Comparison of ENCODE assay signal across 8 mouse cellular contexts in the genomic region with DNA sequence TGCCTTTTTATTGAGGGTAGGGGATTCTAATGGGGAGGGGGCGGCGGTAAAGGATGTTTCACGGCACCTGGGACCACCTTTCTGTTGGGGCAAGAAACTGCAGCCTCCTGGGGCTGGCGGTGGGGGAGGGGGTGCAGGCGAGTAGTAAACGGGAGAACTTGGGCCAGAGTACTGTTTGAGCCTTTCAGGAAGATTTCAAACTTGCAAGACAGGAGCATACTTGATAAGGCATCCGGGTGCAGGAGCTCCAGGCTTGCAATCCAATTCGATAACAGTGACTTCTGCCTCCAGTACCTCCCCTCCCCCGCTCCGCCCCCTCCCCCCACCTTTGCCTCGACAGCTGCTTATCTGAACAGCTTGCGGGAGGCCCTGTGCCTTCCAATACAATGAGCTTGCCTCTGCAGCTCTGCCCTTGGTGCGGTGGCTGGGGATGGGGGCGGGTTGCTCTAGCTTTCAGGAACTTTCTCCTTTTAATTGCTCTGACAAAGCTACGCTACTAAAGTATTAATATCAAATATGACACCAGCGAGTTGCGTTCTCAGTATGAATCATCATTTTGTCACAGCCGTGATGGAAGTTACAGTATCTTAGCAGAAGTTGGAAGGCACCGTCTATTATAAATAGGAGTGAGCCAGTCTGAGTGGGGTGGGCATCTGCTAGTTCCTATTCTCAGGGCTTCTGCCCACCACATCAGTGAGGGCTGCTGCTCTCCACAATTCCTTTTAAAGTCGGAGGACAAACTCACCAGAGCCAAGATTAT. TPM values are rescaled to one million over a fixed set of nuclear protein-coding genes. Genes with fewer than 3 reads are reported as not detected.
DNase-seq lines count a peak whose midpoint lies in the region; ATAC-seq and TF ChIP-seq lines count a peak whose summit lies in the region.

No protein-coding gene starts in this region.

- peak; percentile 36; the same call in 1 of the 2 replicates for TF ChIP-seq EP300 in liver, embryonic 14.5 days (IDR thresholded peaks at IDR 0.05; ENCODE audit: low read depth)

- no peaks in the 10 kb centered on the region for H3K9me3 ChIP-seq in embryonic facial prominence, embryonic 11.5 days (replicated peaks; ENCODE audit: control insufficient read depth, low read length)
- no peaks in the 10 kb centered on the region for H3K9me3 ChIP-seq in heart, embryonic 13.5 days
- H3K9me3 ChIP-seq in liver, embryonic 14.5 days (ENCODE audit: control insufficient read depth, low read length): no peaks in the 10 kb centered on the region
- no peaks in the 10 kb centered on the region for H3K9me3 ChIP-seq in neural tube, embryonic 12.5 days

- peak overlapping the region; percentile 72 for H3K9ac ChIP-seq in embryonic facial prominence, embryonic 11.5 days (replicated peaks; ENCODE audit: low read length)
- peak overlapping the region; percentile 98 for H3K9ac ChIP-seq in heart, embryonic 13.5 days
- H3K9ac ChIP-seq in liver, embryonic 14.5 days (replicated peaks): peak overlapping the region; percentile 86
- peak overlapping the region; percentile 78 for H3K9ac ChIP-seq in neural tube, embryonic 12.5 days

- WGBS in embryonic facial prominence, embryonic 11.5 days: 1% methylated on average over 20 of the region's 20 CpGs
- WGBS in heart, embryonic 13.5 days: under 1% methylated on average over 20 of the region's 20 CpGs
- under 1% methylated on average over 19 of the region's 20 CpGs for WGBS in liver, embryonic 14.5 days (ENCODE audit: insufficient replicate concordance)
- 2% methylated on average over 20 of the region's 20 CpGs for WGBS in neural tube, embryonic 12.5 days

- TF ChIP-seq CTCF in liver, embryonic 14.5 days (IDR thresholded peaks at IDR 0.05; ENCODE audit: low read depth): no peak

- H3K36me3 ChIP-seq in embryonic facial prominence, embryonic 11.5 days (replicated peaks; ENCODE audit: control insufficient read depth, insufficient read depth, low read depth, low read length): no peaks in the 10 kb centered on the region
- 0 out of 2 replicates have a peak, but pooled peaks cover 2% of the 10 kb centered on the region for H3K36me3 ChIP-seq in heart, embryonic 13.5 days
- H3K36me3 ChIP-seq in liver, embryonic 14.5 days (replicated peaks; ENCODE audit: control insufficient read depth, insufficient read depth, low read depth): no peaks in the 10 kb centered on the region
- no peaks in the 10 kb centered on the region for H3K36me3 ChIP-seq in neural tube, embryonic 12.5 days

- peak; percentile 39; the same call in 1 of the 2 replicates for ATAC-seq in embryonic facial prominence, embryonic 11.5 days (replicated peaks; ENCODE audit: insufficient number of reproducible peaks, low FRiP score, low TSS enrichment, low read depth)
- ATAC-seq in heart, embryonic 13.5 days (ENCODE audit: extremely low read depth, insufficient number of reproducible peaks, low FRiP score, low TSS enrichment): peak; percentile 21; the same call in 1 of the 2 replicates
- peak; percentile 79 for ATAC-seq in liver, embryonic 14.5 days (ENCODE audit: insufficient read depth)
- ATAC-seq in neural tube, embryonic 12.5 days (ENCODE audit: low FRiP score, low read depth): peak; percentile 43

- peaks cover 11% of the 10 kb centered on the region for H3K4me1 ChIP-seq in embryonic facial prominence, embryonic 11.5 days (ENCODE audit: control insufficient read depth, insufficient read depth, low read length)
- H3K4me1 ChIP-seq in heart, embryonic 13.5 days: peaks cover 57% of the 10 kb centered on the region
- peaks cover 22 to 38% of the 10 kb centered on the region in 2 experiments for H3K4me1 ChIP-seq in liver, embryonic 14.5 days (replicated peaks; ENCODE audit: control insufficient read depth in 2 of 2, insufficient read depth in 2 of 2, low read length in 1 of 2)
- H3K4me1 ChIP-seq in neural tube, embryonic 12.5 days: peaks cover 52% of the 10 kb centered on the region

- peaks cover 4% of the 10 kb centered on the region for H3K27me3 ChIP-seq in embryonic facial prominence, embryonic 11.5 days (ENCODE audit: control insufficient read depth, insufficient read depth, low read length)
- peaks cover 6% of the 10 kb centered on the region; the same call in 1 of the 2 replicates for H3K27me3 ChIP-seq in heart, embryonic 13.5 days (replicated peaks)
- no peaks in the 10 kb centered on the region for H3K27me3 ChIP-seq in liver, embryonic 14.5 days (ENCODE audit: control insufficient read depth, insufficient read depth, low read length)
- peaks cover 23% of the 10 kb centered on the region for H3K27me3 ChIP-seq in neural tube, embryonic 12.5 days (replicated peaks)

- H3K27ac ChIP-seq in embryonic facial prominence, embryonic 11.5 days (replicated peaks; ENCODE audit: low read depth, low read length): peak overlapping the region; percentile 75; the same call in 1 of the 2 replicates
- H3K27ac ChIP-seq in heart, embryonic 13.5 days (replicated peaks): peak overlapping the region; percentile 97
- H3K27ac ChIP-seq in liver, embryonic 14.5 days: peak overlapping the region; percentile 97
- H3K27ac ChIP-seq in neural tube, embryonic 12.5 days: peak overlapping the region; percentile 82

- peak overlapping the region; percentile 90 for H3K4me2 ChIP-seq in embryonic facial prominence, embryonic 11.5 days (ENCODE audit: low read depth, low read length)
- H3K4me2 ChIP-seq in heart, embryonic 13.5 days: peak overlapping the region; percentile 93
- peak overlapping the region; percentile 99 for H3K4me2 ChIP-seq in liver, embryonic 14.5 days (ENCODE audit: low read depth)
- peak overlapping the region; percentile 82 for H3K4me2 ChIP-seq in neural tube, embryonic 12.5 days (replicated peaks)

- DNase-seq in ovary, postnatal 36 days (ENCODE audit: low spot score): peak; percentile 49
- DNase-seq in ovary, postnatal 10 days (ENCODE audit: low spot score): no peak
- peak; percentile 48 for DNase-seq in embryonic facial prominence, embryonic 11.5 days (ENCODE audit: low spot score)
- peak; percentile 35 to 67 for DNase-seq in kidney, postnatal 36 days
- peak; percentile 78 to 85 (median 81) for DNase-seq in liver, embryonic 14.5 days (ENCODE audit: low read depth in 3 of 3, low spot score in 3 of 3)
- DNase-seq in testis, postnatal 14 days (ENCODE audit: low spot score): peak; percentile 71

- peak overlapping the region; percentile 48 for H3K4me3 ChIP-seq in embryonic facial prominence, embryonic 11.5 days (ENCODE audit: low read depth, low read length)
- H3K4me3 ChIP-seq in heart, embryonic 13.5 days: peak overlapping the region; percentile 75
- peak overlapping the region; percentile 87 to 88 for H3K4me3 ChIP-seq in liver, embryonic 14.5 days (ENCODE audit: insufficient read depth in 1 of 2, low read depth in 2 of 2, low read length in 2 of 2)
- peak overlapping the region; percentile 67 for H3K4me3 ChIP-seq in neural tube, embryonic 12.5 days

RNA-seq across cellular contexts. Expression of a gene that starts 2.2 kb away (rescaled TPM):
- polyA plus RNA-seq in embryonic facial prominence, embryonic 11.5 days (2014; fragmentation: Nextera tagmentation; extraction: Ambion mirVana): 57.1 and 62.0 TPM in 2 replicates
- polyA plus RNA-seq in heart, embryonic 13.5 days (2015; fragmentation: Nextera tagmentation; extraction: Ambion mirVana): 51.2 and 51.8 TPM in 2 replicates
- 11.4 and 14.4 TPM in 2 replicates for polyA plus RNA-seq in liver, embryonic 14.5 days (2012; rRNA removed)
- polyA plus RNA-seq in liver, embryonic 14.5 days (2014; fragmentation: Nextera tagmentation; extraction: Ambion mirVana): 12.7 and 14.5 TPM in 2 replicates
- polyA plus RNA-seq in neural tube, embryonic 12.5 days (2016; fragmentation: Nextera tagmentation; extraction: Ambion mirVana): 237 and 261 TPM in 2 replicates

RNA-seq across cellular contexts. Expression of a gene that starts 55.1 kb away (rescaled TPM):
- polyA plus RNA-seq in embryonic facial prominence, embryonic 11.5 days (2014; fragmentation: Nextera tagmentation; extraction: Ambion mirVana): 5.4 and 6.7 TPM in 2 replicates
- 13.0 and 13.9 TPM in 2 replicates for polyA plus RNA-seq in heart, embryonic 13.5 days (2015; fragmentation: Nextera tagmentation; extraction: Ambion mirVana)
- 4.2 and 4.7 TPM in 2 replicates for polyA plus RNA-seq in liver, embryonic 14.5 days (2012; rRNA removed)
- polyA plus RNA-seq in liver, embryonic 14.5 days (2014; fragmentation: Nextera tagmentation; extraction: Ambion mirVana): 4.6 and 6.1 TPM in 2 replicates
- 8.5 and 9.9 TPM in 2 replicates for polyA plus RNA-seq in neural tube, embryonic 12.5 days (2016; fragmentation: Nextera tagmentation; extraction: Ambion mirVana)

Comparison
In these comparisons a context has a peak if more than half of its experiments do, and no peak if none do; other contexts are left out.
1. ATAC-seq: peak in every context shown above with its lines; median percentile 79 in liver, embryonic 14.5 days; 43 in neural tube, embryonic 12.5 days; 39 in embryonic facial prominence, embryonic 11.5 days; 21 in heart, embryonic 13.5 days.